Mouse (Mus musculus) hindbrain, embryonic 16.5 days (tissue): ENCODE measurements at regions not wholly inside any gene's neighbourhood (a gene's known extent, or its start where the extent isn't known, plus 50 kb on each side); places are given as distances from the start of the nearest gene placed in this dataset.

Experiments used
- ATAC-seq: fragments of 200-750 bp; cut with Nextera tagmentation; 2 replicates; pipeline ENCODE4 v1.8.0; 2017; ENCODE audit warnings: moderate TSS enrichment, moderate library complexity
- H3K27ac ChIP-seq: fragments of 300-500 bp; sonication (generic); 2 replicates; pipeline ENCODE4 v1.5.1; 2014; ENCODE audit warnings: low read depth, mild to moderate bottlenecking, control low read depth, low read length, moderate library complexity
- H3K27me3 ChIP-seq: fragments of 300-500 bp; sonication (generic); replicated peaks from 2 replicates; pipeline ENCODE4 v1.6.1; 2014; ENCODE audit warnings: low read length; ENCODE audit not compliant: control insufficient read depth, insufficient read depth
- H3K36me3 ChIP-seq: fragments of 300-500 bp; sonication (generic); 2 replicates; pipeline ENCODE4 v1.6.1; 2014; ENCODE audit warnings: mild to moderate bottlenecking, low read length, moderate library complexity, mixed read lengths; ENCODE audit not compliant: control insufficient read depth, insufficient read depth
- H3K4me1 ChIP-seq: fragments of 300-500 bp; sonication (generic); 2 replicates; pipeline ENCODE4 v1.6.1; 2014; ENCODE audit warnings: low read depth, low read length; ENCODE audit not compliant: control insufficient read depth, insufficient read depth
- H3K4me2 ChIP-seq: fragments of 300-500 bp; sonication (generic); 2 replicates; pipeline ENCODE4 v1.6.1; 2014; ENCODE audit warnings: mild to moderate bottlenecking, low read length, control low read depth, moderate library complexity
- H3K4me3 ChIP-seq: fragments of 300-500 bp; sonication (generic); 2 replicates; pipeline ENCODE4 v1.5.1; 2014; ENCODE audit warnings: mild to moderate bottlenecking, low read length, control low read depth, moderate library complexity
- H3K9ac ChIP-seq: fragments of 300-500 bp; sonication (generic); 2 replicates; pipeline ENCODE4 v1.6.1; 2014; ENCODE audit warnings: low read depth, mild to moderate bottlenecking, control low read depth, low read length, moderate library complexity
- H3K9me3 ChIP-seq: fragments of 300-500 bp; sonication (generic); 2 replicates; pipeline ENCODE4 v1.6.1; 2014; ENCODE audit warnings: mild to moderate bottlenecking, low read length, moderate library complexity; ENCODE audit not compliant: control insufficient read depth
- WGBS: fragments of 180-500 bp; shearing (Covaris S2); extraction: QIAGEN DNeasy Blood & Tissue Kit; methylation state at CpG from one replicate; pipeline ENCODE4 v1.1.7; 2014; 5-methylcytosine and 5-hydroxymethylcytosine counted together

GRCm38 (mm10) chr5:120281840-120282565, 149.5 kb upstream of the Lhx5 start:
- Histone ChIP-seq H3K9ac (no peak overlapping the region), H3K36me3 (no peaks in the 10 kb centered on the region), H3K4me3 (no peak overlapping the region), H3K9me3 (no peaks in the 10 kb centered on the region), H3K4me2 (no peak overlapping the region), H3K27me3 (0 out of 2 replicates have a peak, but pooled peaks cover 2% of the 10 kb centered on the region), H3K27ac (no peak overlapping the region), H3K4me1 (peaks cover 10% of the 10 kb centered on the region)
- no peak for ATAC-seq
- 38% methylated on average over 18 of the region's 18 CpGs for WGBS

DNA sequence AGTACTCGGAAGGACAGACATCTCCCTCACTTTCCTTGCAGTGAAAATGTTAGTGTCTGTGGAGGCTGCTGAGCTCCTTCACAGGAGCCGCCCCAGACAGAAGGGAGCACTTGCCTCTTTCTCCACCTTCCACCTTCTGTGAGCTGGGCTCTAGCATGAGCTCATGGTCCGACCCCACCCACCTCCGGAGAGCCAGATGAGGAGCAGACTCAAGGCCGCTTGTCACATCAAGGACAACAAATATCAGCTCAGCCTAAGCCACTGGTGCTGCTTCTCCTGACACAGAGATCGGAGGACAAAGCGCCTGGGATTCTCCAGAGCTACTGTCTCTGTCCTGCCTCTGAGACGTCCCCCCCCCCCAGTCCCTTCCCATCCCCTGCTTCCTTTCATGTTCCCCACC, 146.9 kb upstream of the Lhx5 start:
- no peak for ATAC-seq
- no peak overlapping the region for H3K9ac ChIP-seq
- no peaks in the 10 kb centered on the region for H3K9me3 ChIP-seq
- 35% methylated on average over 8 of the region's 8 CpGs for WGBS
- no peaks in the 10 kb centered on the region for H3K36me3 ChIP-seq
- H3K27ac ChIP-seq: no peak overlapping the region
- H3K27me3 ChIP-seq: 0 out of 2 replicates have a peak, but pooled peaks cover 2% of the 10 kb centered on the region
- H3K4me2 ChIP-seq: no peak overlapping the region
- peaks cover 20% of the 10 kb centered on the region for H3K4me1 ChIP-seq
- H3K4me3 ChIP-seq: no peak overlapping the region

GRCm38 (mm10) chr5:120285036-120285435, 146.5 kb upstream of the Lhx5 start:
- H3K4me2 ChIP-seq: no peak overlapping the region
- H3K4me3 ChIP-seq: no peak overlapping the region
- H3K9me3 ChIP-seq: no peaks in the 10 kb centered on the region
- no peak for ATAC-seq
- H3K9ac ChIP-seq: peak overlapping the region; percentile 18; the same call in 1 of the 2 replicates
- H3K36me3 ChIP-seq: no peaks in the 10 kb centered on the region
- WGBS: 15% methylated on average over 9 of the region's 9 CpGs
- peak overlapping the region; percentile 46; the same call in 1 of the 2 replicates for H3K27ac ChIP-seq
- H3K4me1 ChIP-seq: peaks cover 19% of the 10 kb centered on the region
- H3K27me3 ChIP-seq: no peaks in the 10 kb centered on the region

GRCm38 (mm10) chr5:120286787-120287186, 144.7 kb upstream of the Lhx5 start:
- Histone ChIP-seq H3K4me2 (no peak overlapping the region), H3K27ac (no peak overlapping the region), H3K36me3 (no peaks in the 10 kb centered on the region), H3K4me3 (no peak overlapping the region), H3K9ac (no peak overlapping the region), H3K4me1 (peaks cover 12% of the 10 kb centered on the region), H3K27me3 (no peaks in the 10 kb centered on the region), H3K9me3 (peaks cover 7% of the 10 kb centered on the region)
- peak; percentile 57 for ATAC-seq
- WGBS: 58% methylated on average over 4 of the region's 4 CpGs

DNA sequence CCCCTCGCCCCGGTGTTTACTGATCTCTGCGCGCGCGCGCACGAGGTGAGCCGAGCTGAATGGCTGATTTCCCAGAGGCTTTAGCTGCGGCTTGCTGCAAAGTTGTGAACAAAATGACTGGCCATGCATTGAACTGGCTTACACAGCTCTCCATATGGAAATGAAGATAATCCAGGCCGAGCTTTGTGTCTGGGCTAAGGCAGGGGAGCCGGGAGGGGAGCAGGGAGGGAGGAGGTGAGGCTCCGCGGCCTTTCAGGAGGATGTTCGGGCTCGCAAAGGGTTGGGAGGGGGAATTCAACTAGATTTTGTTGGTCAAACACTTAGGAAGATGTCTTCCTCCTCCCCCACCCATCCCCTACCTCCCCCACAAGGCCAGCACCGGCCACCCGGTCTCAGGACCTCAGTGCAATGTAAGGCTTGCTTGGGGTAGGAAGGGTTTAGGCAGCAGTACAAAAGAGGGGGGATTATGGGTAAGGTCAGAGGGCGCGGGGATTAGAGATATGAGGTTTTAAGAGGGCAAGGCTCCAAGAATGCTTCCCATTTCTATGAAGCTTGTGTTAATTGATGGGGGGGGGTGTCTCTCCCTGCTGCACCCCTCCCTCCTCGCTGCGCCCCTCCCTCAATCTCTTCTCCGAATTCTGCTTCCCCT, 143.3 kb upstream of the Lhx5 start:
- H3K4me2 ChIP-seq: peak overlapping the region; percentile 41
- H3K27ac ChIP-seq: peak overlapping the region; percentile 61
- no peak overlapping the region for H3K4me3 ChIP-seq
- no peaks in the 10 kb centered on the region for H3K27me3 ChIP-seq
- peaks cover 12% of the 10 kb centered on the region for H3K4me1 ChIP-seq
- ATAC-seq: peak; percentile 35; the same call in 1 of the 2 replicates
- H3K9me3 ChIP-seq: peaks cover 7% of the 10 kb centered on the region
- no peaks in the 10 kb centered on the region for H3K36me3 ChIP-seq
- 10% methylated on average over 23 of the region's 23 CpGs for WGBS
- H3K9ac ChIP-seq: peak overlapping the region; percentile 51

DNA sequence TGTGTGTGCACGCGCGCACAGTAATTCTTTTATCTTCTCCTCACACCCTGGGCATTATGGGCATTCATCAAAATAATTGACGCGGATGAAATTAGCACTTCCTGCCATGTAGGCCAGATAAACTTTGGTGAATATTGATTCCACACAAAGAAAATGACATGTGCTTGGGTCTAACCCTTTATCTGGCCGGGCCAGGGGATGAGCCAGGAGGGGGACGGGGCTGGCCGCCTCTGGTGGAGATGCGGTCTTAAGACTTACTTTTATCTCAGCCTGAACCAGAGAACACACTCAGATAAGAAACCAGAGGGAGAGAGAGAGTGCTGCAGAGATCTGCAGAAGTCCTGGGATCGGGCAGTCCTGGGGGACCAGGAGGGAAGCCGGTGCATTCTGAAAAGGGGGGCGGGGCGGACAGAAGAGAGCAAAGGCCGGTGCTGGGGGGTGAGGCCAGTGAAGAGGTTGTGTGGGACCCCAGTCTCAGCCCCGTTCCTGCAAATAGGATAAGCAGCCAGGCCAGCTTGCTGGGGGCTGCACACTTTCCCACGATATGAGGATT, 136.9 kb upstream of the Lhx5 start:
- no peak overlapping the region for H3K4me2 ChIP-seq
- no peak for ATAC-seq
- H3K4me3 ChIP-seq: no peak overlapping the region
- H3K9ac ChIP-seq: no peak overlapping the region
- no peaks in the 10 kb centered on the region for H3K36me3 ChIP-seq
- H3K27me3 ChIP-seq: peaks cover 4% of the 10 kb centered on the region; the same call in 1 of the 2 replicates
- H3K9me3 ChIP-seq: peaks cover 7% of the 10 kb centered on the region
- H3K4me1 ChIP-seq: peaks cover 7% of the 10 kb centered on the region
- H3K27ac ChIP-seq: no peak overlapping the region
- 39% methylated on average over 16 of the region's 16 CpGs for WGBS

DNA sequence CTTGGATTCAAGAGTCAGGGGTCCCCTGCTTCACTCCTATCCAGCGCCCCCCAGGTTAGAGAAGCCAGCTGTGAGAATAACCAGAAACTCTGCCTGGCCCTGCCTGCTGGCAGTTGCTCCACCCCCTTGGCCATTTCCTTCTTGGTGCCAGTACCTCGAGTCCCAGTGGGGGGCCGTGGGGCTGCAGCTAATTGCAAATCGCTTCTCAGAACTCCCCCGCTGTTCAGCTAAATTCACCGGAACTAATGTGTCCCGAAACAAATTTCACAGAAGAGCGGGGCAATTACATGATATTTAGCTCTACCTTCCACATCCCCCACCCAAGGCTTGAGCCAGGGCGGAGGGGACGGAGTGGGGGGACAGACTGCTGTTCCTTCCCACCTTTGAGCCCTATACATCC, 134.3 kb upstream of the Lhx5 start:
- Histone ChIP-seq H3K9ac (no peak overlapping the region), H3K4me1 (peaks cover 14% of the 10 kb centered on the region), H3K4me2 (no peak overlapping the region), H3K36me3 (no peaks in the 10 kb centered on the region), H3K27ac (no peak overlapping the region), H3K4me3 (no peak overlapping the region), H3K9me3 (no peaks in the 10 kb centered on the region), H3K27me3 (peaks cover 6% of the 10 kb centered on the region; the same call in 1 of the 2 replicates)
- 6% methylated on average over 10 of the region's 10 CpGs for WGBS
- no peak for ATAC-seq

- no peak for ATAC-seq
- H3K27ac ChIP-seq: no peak overlapping the region
- H3K9me3 ChIP-seq: no peaks in the 10 kb centered on the region
- H3K36me3 ChIP-seq: no peaks in the 10 kb centered on the region
- H3K4me1 ChIP-seq: peaks cover 18% of the 10 kb centered on the region
- no peak overlapping the region for H3K4me2 ChIP-seq
- no peak overlapping the region for H3K4me3 ChIP-seq
- WGBS: 47% methylated on average over 3 of the region's 3 CpGs
- H3K27me3 ChIP-seq: peaks cover 6% of the 10 kb centered on the region; the same call in 1 of the 2 replicates
- H3K9ac ChIP-seq: no peak overlapping the region
Measured at GRCm38 (mm10) chr5:120297665-120298282, 133.7 kb upstream of the Lhx5 start.

DNA sequence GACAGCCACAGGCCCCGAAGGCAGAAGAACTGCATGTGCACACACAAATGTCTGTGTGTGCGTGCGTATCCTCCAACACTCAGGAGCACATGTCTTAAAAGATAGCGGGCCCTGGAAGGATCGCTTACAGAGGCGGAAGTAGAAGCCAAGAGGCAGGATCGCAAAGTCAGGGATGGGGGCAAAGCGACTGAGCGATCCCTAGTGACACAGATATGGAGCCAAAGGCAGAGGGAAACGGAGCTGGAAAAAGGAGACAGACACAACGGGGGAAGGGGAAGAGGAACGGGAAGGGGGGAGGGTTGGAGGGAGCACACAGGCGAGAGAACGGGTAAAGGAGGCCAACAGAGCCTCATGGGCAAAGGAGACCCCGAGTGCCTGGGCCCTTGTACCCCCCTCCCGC, 129.8 kb upstream of the Lhx5 start:
- ATAC-seq: no peak
- no peaks in the 10 kb centered on the region for H3K36me3 ChIP-seq
- H3K27me3 ChIP-seq: peaks cover 19% of the 10 kb centered on the region

More for the DNA sequence above, 129.8 kb upstream of the Lhx5 start:
- peak overlapping the region; percentile 60 for H3K4me2 ChIP-seq
- peaks cover 21% of the 10 kb centered on the region for H3K4me1 ChIP-seq
- peak overlapping the region; percentile 70 for H3K9ac ChIP-seq
- H3K4me3 ChIP-seq: peak overlapping the region; percentile 32
- H3K9me3 ChIP-seq: no peaks in the 10 kb centered on the region
- WGBS: 3% methylated on average over 16 of the region's 16 CpGs
- peak overlapping the region; percentile 48 for H3K27ac ChIP-seq
